Mouse (Mus musculus) liver, postnatal 0 days (tissue): ENCODE results near the gene Cenpq.

ENCODE experiments used
- CTCF ChIP-seq: sonication (generic); IDR thresholded peaks from 2 replicates; pipeline ENCODE4 v1.5.1; 2016; ENCODE audit warnings: antibody characterized with exemption, low read depth
- EP300 ChIP-seq: IDR thresholded peaks from 2 replicates; pipeline ENCODE4 v1.6.1; 2016; ENCODE audit warnings: antibody characterized with exemption, low read depth, mild to moderate bottlenecking

DNA sequence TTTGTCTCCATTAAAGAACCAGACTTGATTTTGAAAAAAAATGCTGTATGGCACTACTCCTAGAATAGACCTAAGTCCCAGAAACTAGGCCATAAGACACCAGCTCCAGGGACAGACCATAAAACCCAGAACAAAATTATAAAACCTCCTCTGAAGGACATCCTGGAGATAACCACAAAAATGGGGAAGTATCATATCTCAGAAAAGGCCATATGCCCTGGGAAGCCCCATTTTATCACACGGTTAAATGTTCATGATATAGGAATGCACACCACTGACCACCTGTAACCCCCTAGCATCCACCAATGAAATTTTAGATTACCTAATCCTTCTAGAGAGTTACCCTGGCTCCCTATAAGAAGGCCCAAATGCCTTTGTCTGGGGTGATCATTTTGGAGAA, 59.3 kb downstream of the Cenpq start:
- TF ChIP-seq CTCF (no peak), EP300 (no peak)
